Mouse (Mus musculus): ENCODE results near the gene Ubtf.

DNA sequence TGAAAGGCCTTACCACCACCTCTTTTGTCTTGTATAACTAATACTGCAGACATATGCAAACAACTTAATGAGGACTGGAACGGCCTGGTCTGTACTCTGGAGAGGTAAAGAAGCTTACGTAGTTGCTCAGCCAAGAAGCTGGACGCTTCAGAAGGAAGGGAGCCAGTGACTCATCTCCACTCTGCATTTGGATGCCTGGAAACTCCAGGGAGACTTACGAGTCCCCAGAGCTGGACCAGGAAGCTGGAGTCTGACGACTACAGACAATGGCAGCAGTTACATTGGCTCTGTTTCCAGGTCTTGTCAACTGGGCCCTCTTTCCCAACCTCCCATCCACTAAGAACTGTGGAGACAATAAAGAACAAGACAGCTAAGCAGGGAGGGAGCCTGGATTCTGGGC is 7.7 kb upstream of the Ubtf start:
- TF ChIP-seq CTCF (IDR thresholded peaks at IDR 0.05; ENCODE audit: insufficient read depth, low read depth, low read length) (no peak), POLR2A (IDR thresholded peaks at IDR 0.05; ENCODE audit: insufficient read depth, low read depth, low read length) (no peak)

Measured in olfactory bulb, adult 2 months (tissue).